Mouse (Mus musculus): ENCODE data around the gene Zscan2. TPM values are rescaled to one million over a fixed set of nuclear protein-coding genes. Genes with fewer than 3 reads are reported as not detected.
"Not testable (repeated sequence)": the region's sequence is repeated elsewhere in the genome, so short reads cannot be mapped to it uniquely, and the experiment has no call there.

Zscan2 gene
- polyA plus RNA-seq, 1 experiment from 2014 or later, result 2.7 TPM

DNA sequence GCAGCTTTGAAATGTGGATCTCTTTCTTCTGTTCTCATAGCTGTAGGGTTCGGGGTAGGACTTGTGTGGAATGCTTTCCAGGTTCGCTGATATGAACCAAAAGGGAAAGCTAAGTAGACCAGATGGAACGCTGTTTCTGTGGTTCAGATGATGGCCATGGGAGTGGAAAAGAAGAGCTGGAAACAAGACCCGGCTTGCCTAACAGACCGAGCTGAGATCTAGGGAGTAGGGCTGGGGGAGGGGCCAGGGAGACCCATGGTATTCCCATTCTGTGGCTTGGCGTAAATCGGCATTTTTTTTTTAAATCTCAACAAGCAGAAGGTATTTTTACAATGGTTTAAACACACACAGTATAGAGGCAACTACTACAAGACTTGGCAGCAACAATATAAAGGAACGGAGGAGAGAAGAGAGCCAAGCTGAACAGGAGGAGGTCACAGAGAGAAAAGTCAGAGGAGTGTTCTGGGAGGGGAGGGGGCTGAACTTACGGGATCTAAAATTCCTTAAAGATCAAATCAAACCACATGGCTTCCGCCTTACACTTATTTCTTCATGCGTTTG, 34.8 kb upstream of the Zscan2 start, which contains the start of gene Iqgap1:
Gene Iqgap1, minus strand, starts transcription at position 132 of the 561 bp plus-strand sequence.
- H3K9ac ChIP-seq (ENCODE audit: low read depth, low read length), result no peak within 1 kb of the TSS
- 24% methylated on average over 11 of the region's 11 CpGs for WGBS
- H3K27me3 ChIP-seq (ENCODE audit: insufficient read depth, low read length), result no peaks in the 10 kb centered on the region
- peak within 1 kb of the TSS; percentile 86; the same call in 1 of the 2 replicates for H3K27ac ChIP-seq
- H3K4me1 ChIP-seq (replicated peaks; ENCODE audit: insufficient read depth, low read length), result no peaks in the 10 kb centered on the region; the same call in 1 of the 2 replicates
- H3K4me3 ChIP-seq (replicated peaks; ENCODE audit: low read depth, low read length), result no peak within 1 kb of the TSS
- no peak for TF ChIP-seq CTCF (IDR thresholded peaks at IDR 0.05; ENCODE audit: low read depth)
- H3K9me3 ChIP-seq (replicated peaks; ENCODE audit: low read length), result no peaks in the 10 kb centered on the region
- 0 out of 2 replicates have a peak, but pooled peaks have one; percentile 33 for ATAC-seq (replicated peaks; ENCODE audit: low FRiP score, low read depth)
- no peak within 1 kb of the TSS for H3K4me2 ChIP-seq (ENCODE audit: low read length)
- DNase-seq (ENCODE audit: low spot score), result peak; percentile 81
- H3K36me3 ChIP-seq (ENCODE audit: insufficient read depth, low read length), result no peaks in the 10 kb centered on the region

DNA sequence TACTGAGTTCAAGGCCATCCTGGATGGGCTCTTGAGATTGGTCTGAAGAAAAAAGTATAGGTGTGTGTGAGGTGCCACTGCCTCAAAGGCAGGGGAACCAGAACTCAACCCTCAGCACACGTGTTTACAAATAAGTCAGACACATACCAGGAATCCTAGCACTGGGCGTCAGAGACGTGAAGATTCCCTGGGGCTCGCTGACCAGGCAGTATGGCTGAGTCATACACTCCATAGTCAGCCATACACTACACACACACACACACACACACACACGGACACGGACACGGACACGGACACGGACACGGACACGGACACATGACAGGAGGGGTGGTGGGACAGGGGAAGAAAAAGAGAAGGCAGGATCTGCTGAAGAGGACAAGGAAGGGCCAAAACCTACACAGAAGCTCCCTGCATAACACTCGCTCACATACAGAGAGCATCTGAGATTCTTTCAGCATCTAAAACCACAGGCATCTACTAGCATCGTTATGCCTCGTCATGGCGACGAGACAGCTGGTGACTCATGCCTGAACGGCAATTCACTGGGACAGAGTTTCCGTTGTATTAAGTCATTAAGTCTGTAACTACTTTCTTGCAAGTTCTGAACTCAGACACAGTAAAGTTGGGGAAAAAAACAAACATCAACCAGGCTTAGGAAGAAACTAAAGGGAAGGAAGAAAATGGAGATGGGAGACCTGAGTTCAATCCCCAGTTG, 32.4 kb upstream of the Zscan2 start:
- DNase-seq (ENCODE audit: low spot score), result peak; percentile 75

DNA sequence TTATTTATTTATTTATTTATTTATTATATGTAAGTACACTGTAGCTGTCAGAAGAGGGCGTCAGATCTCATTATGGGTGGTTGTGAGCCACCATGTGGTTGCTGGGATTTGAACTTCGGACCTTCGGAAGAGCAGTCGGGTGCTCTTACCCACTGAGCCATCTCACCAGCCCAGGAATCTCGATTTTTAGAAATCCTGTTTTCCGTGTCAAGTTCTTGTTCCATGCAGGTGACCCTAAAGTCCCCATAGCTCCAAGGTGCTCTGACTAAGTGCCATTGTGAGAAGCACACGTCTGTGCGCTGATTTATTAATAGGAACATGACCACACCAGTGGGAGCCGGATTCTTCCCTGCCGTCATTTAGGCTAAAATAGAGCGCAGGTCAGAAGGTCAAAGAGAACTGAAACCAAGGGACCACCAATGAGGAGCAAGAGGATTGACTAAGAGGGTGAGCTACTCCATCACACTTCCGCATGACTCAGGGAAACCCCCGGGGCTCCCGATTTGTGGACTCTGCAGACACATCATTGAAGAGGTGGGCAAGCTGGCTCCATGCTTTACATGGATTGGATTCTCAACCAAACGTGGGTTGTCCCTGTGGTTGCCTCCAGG, 30.4 kb upstream of the Zscan2 start:
- no peak for DNase-seq (ENCODE audit: low spot score)
- no peak for TF ChIP-seq CTCF (IDR thresholded peaks at IDR 0.05; ENCODE audit: low read depth)
- WGBS, result 73% methylated on average over 15 of the region's 15 CpGs

More for the DNA sequence above, 32.4 kb upstream of the Zscan2 start:
- Histone ChIP-seq H3K27me3 (ENCODE audit: insufficient read depth, low read length) (no peaks in the 10 kb centered on the region), H3K27ac (no peak overlapping the region), H3K4me3 (replicated peaks; ENCODE audit: low read depth, low read length) (no peak overlapping the region), H3K36me3 (ENCODE audit: insufficient read depth, low read length) (no peaks in the 10 kb centered on the region), H3K4me2 (ENCODE audit: low read length) (no peak overlapping the region), H3K9me3 (replicated peaks; ENCODE audit: low read length) (no peaks in the 10 kb centered on the region), H3K4me1 (replicated peaks; ENCODE audit: insufficient read depth, low read length) (no peaks in the 10 kb centered on the region; the same call in 1 of the 2 replicates), H3K9ac (ENCODE audit: low read depth, low read length) (no peak overlapping the region)
- 66% methylated on average over 18 of the region's 18 CpGs for WGBS
- no peak for ATAC-seq (replicated peaks; ENCODE audit: low FRiP score, low read depth)
- no peak for TF ChIP-seq CTCF (IDR thresholded peaks at IDR 0.05; ENCODE audit: low read depth)

DNA sequence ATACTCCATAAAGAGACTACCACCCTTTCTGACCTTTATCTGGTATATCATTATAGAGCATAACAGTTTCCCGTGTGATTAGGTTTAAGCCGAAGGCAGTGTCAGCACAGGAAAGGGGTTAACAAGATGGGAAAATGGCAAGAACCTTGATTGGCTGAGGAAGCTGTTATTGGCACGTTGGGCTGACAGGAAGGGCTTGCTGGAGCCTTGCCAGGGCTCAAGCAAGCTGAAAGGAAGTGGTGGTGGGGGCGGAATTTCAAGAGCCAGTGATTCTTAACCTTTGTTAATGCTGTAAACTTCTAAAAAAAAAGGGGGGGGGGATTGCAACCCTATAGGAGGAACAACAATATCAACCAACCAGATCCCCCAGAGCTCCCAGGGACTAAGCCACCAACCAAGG, 28.5 kb upstream of the Zscan2 start:
- Histone ChIP-seq H3K9me3 (replicated peaks; ENCODE audit: low read length) (no peaks in the 10 kb centered on the region), H3K36me3 (ENCODE audit: insufficient read depth, low read length) (no peaks in the 10 kb centered on the region), H3K4me3 (replicated peaks; ENCODE audit: low read depth, low read length) (no peak overlapping the region), H3K27ac (no peak overlapping the region), H3K4me2 (ENCODE audit: low read length) (no peak overlapping the region), H3K4me1 (replicated peaks; ENCODE audit: insufficient read depth, low read length) (no peaks in the 10 kb centered on the region), H3K27me3 (ENCODE audit: insufficient read depth, low read length) (no peaks in the 10 kb centered on the region), H3K9ac (ENCODE audit: low read depth, low read length) (no peak overlapping the region)
- DNase-seq (ENCODE audit: low spot score) (peak; percentile 78), ATAC-seq (replicated peaks; ENCODE audit: low FRiP score, low read depth) (no peak)
- no peak for TF ChIP-seq CTCF (IDR thresholded peaks at IDR 0.05; ENCODE audit: low read depth)
- 31% methylated on average over 4 of the region's 4 CpGs for WGBS

More for the DNA sequence above, 30.4 kb upstream of the Zscan2 start:
- Histone ChIP-seq H3K9me3 (replicated peaks; ENCODE audit: low read length) (no peaks in the 10 kb centered on the region), H3K27me3 (ENCODE audit: insufficient read depth, low read length) (no peaks in the 10 kb centered on the region), H3K4me1 (replicated peaks; ENCODE audit: insufficient read depth, low read length) (no peaks in the 10 kb centered on the region; the same call in 1 of the 2 replicates), H3K36me3 (ENCODE audit: insufficient read depth, low read length) (no peaks in the 10 kb centered on the region), H3K4me2 (ENCODE audit: low read length) (no peak overlapping the region), H3K4me3 (replicated peaks; ENCODE audit: low read depth, low read length) (no peak overlapping the region), H3K27ac (no peak overlapping the region), H3K9ac (ENCODE audit: low read depth, low read length) (no peak overlapping the region)
- ATAC-seq (replicated peaks; ENCODE audit: low FRiP score, low read depth), result no peak

DNA sequence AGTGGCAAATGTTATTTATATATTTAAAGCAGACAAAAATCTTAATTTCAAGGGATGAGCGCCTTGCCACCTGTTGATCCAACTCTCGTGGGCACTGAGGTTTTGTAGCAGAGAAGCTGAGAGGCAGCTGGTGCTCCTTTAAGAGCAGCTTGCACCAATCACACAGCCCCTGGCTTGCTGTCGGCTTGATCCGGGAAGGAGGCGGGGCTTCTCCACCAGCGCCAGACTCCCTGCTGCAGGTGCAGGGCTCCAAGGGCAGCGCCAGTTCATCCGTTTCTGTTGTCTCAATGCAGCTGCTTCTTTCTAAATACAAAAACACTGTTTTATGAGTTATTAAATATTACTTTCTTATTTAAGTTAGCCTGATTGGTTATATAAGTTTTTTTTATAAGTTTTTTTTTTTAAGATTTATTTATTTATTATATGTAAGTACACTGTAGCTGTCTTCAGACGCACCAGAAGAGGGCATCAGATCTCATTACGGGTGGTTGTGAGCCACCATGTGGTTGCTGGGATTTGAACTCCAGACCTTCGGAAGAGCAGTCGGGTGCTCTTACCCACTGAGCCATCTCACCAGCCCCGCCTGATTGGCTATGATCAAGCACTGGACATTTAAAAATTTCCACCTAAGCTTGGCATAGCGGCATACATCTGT, 27.6 kb upstream of the Zscan2 start:
- H3K4me1 ChIP-seq (replicated peaks; ENCODE audit: insufficient read depth, low read length); H3K4me3 ChIP-seq (replicated peaks; ENCODE audit: low read depth, low read length); H3K9me3 ChIP-seq (replicated peaks; ENCODE audit: low read length); H3K27me3 ChIP-seq (ENCODE audit: insufficient read depth, low read length); H3K27ac ChIP-seq; H3K9ac ChIP-seq (ENCODE audit: low read depth, low read length); H3K36me3 ChIP-seq (ENCODE audit: insufficient read depth, low read length): not testable (repeated sequence)
- ATAC-seq (replicated peaks; ENCODE audit: low FRiP score, low read depth), result peak; percentile 86
- WGBS, result 17% methylated on average over 13 of the region's 14 CpGs
- DNase-seq (ENCODE audit: low spot score), result peak; percentile 83
- H3K4me2 ChIP-seq (ENCODE audit: low read length), result peak overlapping the region; percentile 7; the same call in 1 of the 2 replicates
- TF ChIP-seq CTCF (IDR thresholded peaks at IDR 0.05; ENCODE audit: low read depth), result 0 out of 2 replicates have a peak, but pooled peaks have one; percentile 1
